In genomic region chr12:99393867-99394630, GRCm38 (mm10) we compare ENCODE assay signal across 8 mouse cellular contexts.
DNase-seq lines count a peak whose midpoint lies in the region; ATAC-seq lines count a peak whose summit lies in the region.

No protein-coding gene starts in this region.

- no peaks in the 10 kb centered on the region for H3K27me3 ChIP-seq in heart, embryonic 13.5 days (replicated peaks)
- H3K27me3 ChIP-seq in hindbrain, embryonic 14.5 days (ENCODE audit: control insufficient read depth, insufficient read depth, low read length), result no peaks in the 10 kb centered on the region
- H3K27me3 ChIP-seq in midbrain, embryonic 16.5 days (ENCODE audit: control insufficient read depth, insufficient read depth, low read depth, low read length), result no peaks in the 10 kb centered on the region; the same call in 1 of the 2 replicates

- H3K9me3 ChIP-seq in heart, embryonic 13.5 days, result no peaks in the 10 kb centered on the region
- H3K9me3 ChIP-seq in hindbrain, embryonic 14.5 days (ENCODE audit: control insufficient read depth, low read length), result no peaks in the 10 kb centered on the region
- no peaks in the 10 kb centered on the region for H3K9me3 ChIP-seq in midbrain, embryonic 16.5 days (replicated peaks; ENCODE audit: control insufficient read depth, low read length, poor library complexity, severe bottlenecking)

- no peak for DNase-seq in heart, adult 8-10 months (ENCODE audit: low spot score)
- DNase-seq in ZHBTc4 (ENCODE audit: low read depth, low spot score), result peak; percentile 52
- DNase-seq in hindbrain, embryonic 14.5 days (ENCODE audit: low spot score), result no peak
- no peak for DNase-seq in layer of hippocampus, postnatal 10 days (ENCODE audit: low spot score in 2 of 2)

- no peaks in the 10 kb centered on the region for H3K36me3 ChIP-seq in heart, embryonic 13.5 days
- H3K36me3 ChIP-seq in hindbrain, embryonic 14.5 days (replicated peaks; ENCODE audit: control insufficient read depth, insufficient read depth), result no peaks in the 10 kb centered on the region
- H3K36me3 ChIP-seq in midbrain, embryonic 16.5 days (ENCODE audit: control insufficient read depth, insufficient read depth, low read length), result no peaks in the 10 kb centered on the region

- 46% methylated on average over 11 of the region's 11 CpGs for WGBS in heart, embryonic 13.5 days
- 40% methylated on average over 11 of the region's 11 CpGs for WGBS in hindbrain, embryonic 14.5 days
- 38% methylated on average over 11 of the region's 11 CpGs for WGBS in midbrain, embryonic 16.5 days

- peak overlapping the region; percentile 96 for H3K4me3 ChIP-seq in heart, embryonic 13.5 days
- peak overlapping the region; percentile 95 for H3K4me3 ChIP-seq in hindbrain, embryonic 14.5 days (replicated peaks; ENCODE audit: low read length)
- peak overlapping the region; percentile 89 for H3K4me3 ChIP-seq in midbrain, embryonic 16.5 days (ENCODE audit: low read depth, low read length)

- peaks cover 48% of the 10 kb centered on the region for H3K4me1 ChIP-seq in heart, embryonic 13.5 days
- H3K4me1 ChIP-seq in hindbrain, embryonic 14.5 days (replicated peaks; ENCODE audit: control insufficient read depth, insufficient read depth, low read length), result peaks cover 9% of the 10 kb centered on the region
- H3K4me1 ChIP-seq in midbrain, embryonic 16.5 days (ENCODE audit: control insufficient read depth, insufficient read depth, low read length), result peaks cover 16% of the 10 kb centered on the region

- H3K27ac ChIP-seq in heart, embryonic 13.5 days (replicated peaks), result peak overlapping the region; percentile 96; the same call in 1 of the 2 replicates
- no peak overlapping the region for H3K27ac ChIP-seq in hindbrain, embryonic 14.5 days
- peak overlapping the region; percentile 90 for H3K27ac ChIP-seq in midbrain, embryonic 16.5 days (ENCODE audit: low read length)

- no peak for ATAC-seq in heart, embryonic 13.5 days (ENCODE audit: extremely low read depth, insufficient number of reproducible peaks, low FRiP score, low TSS enrichment)
- no peak for ATAC-seq in hindbrain, embryonic 14.5 days (ENCODE audit: low FRiP score)
- no peak for ATAC-seq in midbrain, embryonic 16.5 days
- no peak for ATAC-seq in megakaryocyte-erythroid progenitor cell, adult 5-6 weeks (replicated peaks; ENCODE audit: low FRiP score, low TSS enrichment, poor library complexity, severe bottlenecking)
- no peak; the same call in 1 of the 2 replicates for ATAC-seq in frontal cortex, adult (ENCODE audit: low TSS enrichment)

- peak overlapping the region; percentile 94 for H3K9ac ChIP-seq in heart, embryonic 13.5 days
- H3K9ac ChIP-seq in hindbrain, embryonic 14.5 days, result peak overlapping the region; percentile 84; the same call in 1 of the 2 replicates
- peak overlapping the region; percentile 81 for H3K9ac ChIP-seq in midbrain, embryonic 16.5 days (ENCODE audit: low read depth, low read length)

- peak overlapping the region; percentile 89 for H3K4me2 ChIP-seq in heart, embryonic 13.5 days
- H3K4me2 ChIP-seq in hindbrain, embryonic 14.5 days (replicated peaks), result peak overlapping the region; percentile 67
- peak overlapping the region; percentile 88 for H3K4me2 ChIP-seq in midbrain, embryonic 16.5 days (ENCODE audit: low read length)
